Mouse (Mus musculus) right cerebral cortex, postnatal 25 days (tissue): ENCODE data around the gene Tln1.
"Not testable (repeated sequence)": the region's sequence is repeated elsewhere in the genome, so short reads cannot be mapped to it uniquely, and the experiment has no call there.

Source experiments
- DNase-seq: peaks from one replicate; pipeline ENCODE4 v3.0.0; 2022

Tln1 gene

GRCm38 (mm10) chr4:43561997-43562768 is at the start of gene Tln1, which contains the start of gene Creb3:
Tln1 (minus strand) TSS chr4:43562691.
Creb3 (plus strand) TSS chr4:43562332.
- DNase-seq = peak; percentile 94

- no peak for DNase-seq
Measured at GRCm38 (mm10) chr4:43604751-43605685, 42.5 kb upstream of the Tln1 start.

GRCm38 (mm10) chr4:43604099-43604498 is 41.6 kb upstream of the Tln1 start:
- DNase-seq = no peak

GRCm38 (mm10) chr4:43600195-43600934 is 37.9 kb upstream of the Tln1 start:
- DNase-seq = no peak

GRCm38 (mm10) chr4:43598650-43599380 is 36.3 kb upstream of the Tln1 start:
- no peak for DNase-seq

GRCm38 (mm10) chr4:43598200-43598599 is 35.7 kb upstream of the Tln1 start:
- no peak for DNase-seq

GRCm38 (mm10) chr4:43596597-43596996 is 34.1 kb upstream of the Tln1 start:
- DNase-seq = not testable (repeated sequence)

- no peak for DNase-seq
Measured at GRCm38 (mm10) chr4:43593453-43593852, 31.0 kb upstream of the Tln1 start.

GRCm38 (mm10) chr4:43591961-43592360 is 29.5 kb upstream of the Tln1 start:
- no peak for DNase-seq

GRCm38 (mm10) chr4:43591543-43591942 is 29.1 kb upstream of the Tln1 start:
- DNase-seq = no peak

GRCm38 (mm10) chr4:43587681-43588080 is 25.2 kb upstream of the Tln1 start:
- DNase-seq = no peak

- DNase-seq = no peak
Measured at GRCm38 (mm10) chr4:43586411-43586810, 23.9 kb upstream of the Tln1 start.

GRCm38 (mm10) chr4:43585682-43586081 is 23.2 kb upstream of the Tln1 start:
- DNase-seq = no peak

- no peak for DNase-seq
Measured at GRCm38 (mm10) chr4:43584444-43585416, 22.2 kb upstream of the Tln1 start, which contains the start of gene Msmp. Msmp (minus strand) TSS chr4:43584494.

GRCm38 (mm10) chr4:43583421-43583820 is 20.9 kb upstream of the Tln1 start:
- DNase-seq = no peak

GRCm38 (mm10) chr4:43582241-43582640 is 19.8 kb upstream of the Tln1 start:
- DNase-seq = no peak

- no peak for DNase-seq
Measured at GRCm38 (mm10) chr4:43581381-43581780, 18.9 kb upstream of the Tln1 start.

- no peak for DNase-seq
Measured at GRCm38 (mm10) chr4:43580721-43581120, 18.2 kb upstream of the Tln1 start.

GRCm38 (mm10) chr4:43579731-43580130 is 17.2 kb upstream of the Tln1 start:
- no peak for DNase-seq

- no peak for DNase-seq
Measured at GRCm38 (mm10) chr4:43579256-43579655, 16.8 kb upstream of the Tln1 start.
